Mouse (Mus musculus) liver, embryonic 11.5 days (tissue): ENCODE results near the gene Slc7a5. TPM values are rescaled to one million over a fixed set of nuclear protein-coding genes. Genes with fewer than 3 reads are reported as not detected.

Experiments used
- ATAC-seq: fragments of 200-750 bp; cut with Nextera tagmentation; replicated peaks from 2 replicates; pipeline ENCODE4 v1.8.0; 2017; ENCODE audit warnings: moderate number of reproducible peaks, mild to moderate bottlenecking, moderate TSS enrichment, moderate library complexity; ENCODE audit not compliant: low FRiP score
- DNase-seq: peaks from one replicate; pipeline ENCODE4 v3.0.0-alpha.2; 2017; ENCODE audit warnings: low spot score
- H3K27ac ChIP-seq: fragments of 300-500 bp; sonication (generic); 2 replicates; pipeline ENCODE4 v1.5.1; 2014; ENCODE audit warnings: mild to moderate bottlenecking, low read depth, low read length, control low read depth
- H3K27me3 ChIP-seq: fragments of 300-500 bp; sonication (generic); replicated peaks from 2 replicates; pipeline ENCODE4 v1.6.1; 2014; ENCODE audit warnings: low read length, mixed read lengths; ENCODE audit not compliant: control insufficient read depth, insufficient read depth
- H3K36me3 ChIP-seq: fragments of 300-500 bp; sonication (generic); 2 replicates; pipeline ENCODE4 v1.6.1; 2014; ENCODE audit warnings: mild to moderate bottlenecking, low read length, moderate library complexity, mixed read lengths; ENCODE audit not compliant: control insufficient read depth, insufficient read depth
- H3K4me1 ChIP-seq: fragments of 300-500 bp; sonication (generic); replicated peaks from 2 replicates; pipeline ENCODE4 v1.6.1; 2014; ENCODE audit warnings: low read length, mixed read lengths; ENCODE audit not compliant: control insufficient read depth, insufficient read depth
- H3K4me2 ChIP-seq: fragments of 300-500 bp; sonication (generic); 2 replicates; pipeline ENCODE4 v1.6.1; 2014; ENCODE audit warnings: mild to moderate bottlenecking, control low read depth, moderate library complexity
- H3K4me3 ChIP-seq: fragments of 300-500 bp; sonication (generic); 2 replicates; pipeline ENCODE4 v1.5.1; 2014; ENCODE audit warnings: low read depth, low read length, control low read depth
- H3K9ac ChIP-seq: fragments of 300-500 bp; sonication (generic); 2 replicates; pipeline ENCODE4 v1.6.1; 2014; ENCODE audit warnings: low read depth, low read length, control low read depth
- H3K9me3 ChIP-seq: fragments of 300-500 bp; sonication (generic); 2 replicates; pipeline ENCODE4 v1.6.1; 2016; ENCODE audit warnings: low read length, inconsistent platforms, mixed read lengths; ENCODE audit not compliant: control insufficient read depth
- WGBS: fragments of 180-500 bp; shearing (Covaris S2); extraction: QIAGEN DNeasy Blood & Tissue Kit; methylation state at CpG from one replicate; pipeline ENCODE4 v1.1.7; 2014; 5-methylcytosine and 5-hydroxymethylcytosine counted together
- polyA plus RNA-seq: library from polyadenylated mRNA; unstranded; fragments of >200 nt; fragmentation: Nextera tagmentation; extraction: Ambion mirVana; gene quantifications from 2 replicates; pipeline ENCODE4 v1.2.1, GENCODE M21; 2014

The Slc7a5 gene
- polyA plus RNA-seq, 1 experiment from 2014 or later, result 58.2 TPM

- Histone ChIP-seq H3K4me3 (no peak overlapping the region), H3K27me3 (no peaks in the 10 kb centered on the region; the same call in 1 of the 2 replicates), H3K9me3 (no peaks in the 10 kb centered on the region), H3K27ac (no peak overlapping the region), H3K4me2 (no peak overlapping the region), H3K36me3 (no peaks in the 10 kb centered on the region), H3K9ac (no peak overlapping the region), H3K4me1 (no peaks in the 10 kb centered on the region)
- no peak for ATAC-seq
- 79% methylated on average over 14 of the region's 14 CpGs for WGBS
- DNase-seq, result no peak
Measured at GRCm38 (mm10) chr8:121932668-121933520, 25.4 kb upstream of the Slc7a5 start.

GRCm38 (mm10) chr8:121932026-121932667 is 24.7 kb upstream of the Slc7a5 start:
- no peak for DNase-seq
- Histone ChIP-seq H3K4me1 (no peaks in the 10 kb centered on the region), H3K4me3 (no peak overlapping the region), H3K9ac (no peak overlapping the region), H3K4me2 (no peak overlapping the region), H3K36me3 (no peaks in the 10 kb centered on the region), H3K27ac (no peak overlapping the region), H3K27me3 (no peaks in the 10 kb centered on the region; the same call in 1 of the 2 replicates), H3K9me3 (no peaks in the 10 kb centered on the region)
- 78% methylated on average over 12 of the region's 12 CpGs for WGBS
- no peak for ATAC-seq

- ATAC-seq (no peak), DNase-seq (no peak)
- Histone ChIP-seq H3K4me2 (no peak overlapping the region), H3K36me3 (no peaks in the 10 kb centered on the region), H3K4me3 (no peak overlapping the region), H3K27me3 (no peaks in the 10 kb centered on the region; the same call in 1 of the 2 replicates), H3K27ac (no peak overlapping the region), H3K4me1 (no peaks in the 10 kb centered on the region), H3K9ac (no peak overlapping the region), H3K9me3 (no peaks in the 10 kb centered on the region)
- 70% methylated on average over 7 of the region's 7 CpGs for WGBS
Measured at GRCm38 (mm10) chr8:121931571-121931970, 24.1 kb upstream of the Slc7a5 start.

GRCm38 (mm10) chr8:121930047-121930446 is 22.6 kb upstream of the Slc7a5 start:
- 59% methylated on average over 4 of the region's 4 CpGs for WGBS
- DNase-seq (no peak), ATAC-seq (no peak)
- Histone ChIP-seq H3K9ac (no peak overlapping the region), H3K4me2 (no peak overlapping the region), H3K36me3 (no peaks in the 10 kb centered on the region), H3K27ac (no peak overlapping the region), H3K27me3 (no peaks in the 10 kb centered on the region; the same call in 1 of the 2 replicates), H3K9me3 (no peaks in the 10 kb centered on the region), H3K4me1 (no peaks in the 10 kb centered on the region), H3K4me3 (no peak overlapping the region)

GRCm38 (mm10) chr8:121927316-121927715 is 19.8 kb upstream of the Slc7a5 start:
- H3K27me3 ChIP-seq, result no peaks in the 10 kb centered on the region; the same call in 1 of the 2 replicates
- H3K9me3 ChIP-seq, result no peaks in the 10 kb centered on the region
- no peak overlapping the region for H3K27ac ChIP-seq
- DNase-seq (no peak), ATAC-seq (peak; percentile 57; the same call in 1 of the 2 replicates)
- H3K4me3 ChIP-seq, result no peak overlapping the region
- no peak overlapping the region for H3K4me2 ChIP-seq
- no peaks in the 10 kb centered on the region for H3K36me3 ChIP-seq
- WGBS, result 36% methylated on average over 8 of the region's 8 CpGs
- no peaks in the 10 kb centered on the region for H3K4me1 ChIP-seq
- H3K9ac ChIP-seq, result no peak overlapping the region

- ATAC-seq (no peak), DNase-seq (no peak)
- WGBS, result 61% methylated on average over 8 of the region's 8 CpGs
- H3K27ac ChIP-seq, result no peak overlapping the region
- no peaks in the 10 kb centered on the region for H3K9me3 ChIP-seq
- H3K9ac ChIP-seq, result no peak overlapping the region
- H3K4me1 ChIP-seq, result no peaks in the 10 kb centered on the region
- H3K4me3 ChIP-seq, result no peak overlapping the region
- H3K27me3 ChIP-seq, result no peaks in the 10 kb centered on the region; the same call in 1 of the 2 replicates
- H3K4me2 ChIP-seq, result no peak overlapping the region
- no peaks in the 10 kb centered on the region for H3K36me3 ChIP-seq
Measured at GRCm38 (mm10) chr8:121926266-121926665, 18.8 kb upstream of the Slc7a5 start.

- Histone ChIP-seq H3K4me1 (no peaks in the 10 kb centered on the region), H3K4me3 (no peak overlapping the region), H3K27ac (no peak overlapping the region), H3K9me3 (no peaks in the 10 kb centered on the region), H3K27me3 (no peaks in the 10 kb centered on the region; the same call in 1 of the 2 replicates), H3K9ac (no peak overlapping the region), H3K36me3 (no peaks in the 10 kb centered on the region), H3K4me2 (no peak overlapping the region)
- peak; percentile 69 for DNase-seq
- WGBS, result 29% methylated on average over 10 of the region's 10 CpGs
- ATAC-seq, result no peak
Measured at GRCm38 (mm10) chr8:121925624-121926023, 18.1 kb upstream of the Slc7a5 start.

- Histone ChIP-seq H3K9ac (no peak overlapping the region), H3K27me3 (no peaks in the 10 kb centered on the region), H3K27ac (no peak overlapping the region), H3K36me3 (no peaks in the 10 kb centered on the region), H3K9me3 (no peaks in the 10 kb centered on the region), H3K4me1 (no peaks in the 10 kb centered on the region), H3K4me2 (no peak overlapping the region), H3K4me3 (no peak overlapping the region)
- no peak for ATAC-seq
- no peak for DNase-seq
- 73% methylated on average over 5 of the region's 5 CpGs for WGBS
Measured at GRCm38 (mm10) chr8:121924681-121925080, 17.2 kb upstream of the Slc7a5 start.
